Mouse (Mus musculus): ENCODE measurements around the gene Fam131c. TPM values are rescaled to one million over a fixed set of nuclear protein-coding genes. Genes with fewer than 3 reads are reported as not detected.

Fam131c gene
- polyA plus RNA-seq, 1 experiment from 2014 or later, result 2.0 TPM

- no peaks in the 10 kb centered on the region for H3K36me3 ChIP-seq
- WGBS, result 61% methylated on average over 27 of the region's 27 CpGs
- H3K4me3 ChIP-seq (replicated peaks), result no peak overlapping the region
- H3K27ac ChIP-seq, result no peak overlapping the region
- no peak for ATAC-seq
- no peak overlapping the region; the same call in 1 of the 2 replicates for H3K9ac ChIP-seq
- H3K4me1 ChIP-seq (replicated peaks), result peaks cover 27% of the 10 kb centered on the region
- H3K9me3 ChIP-seq, result no peaks in the 10 kb centered on the region
- no peaks in the 10 kb centered on the region for H3K27me3 ChIP-seq (replicated peaks)
- H3K4me2 ChIP-seq (replicated peaks), result no peak overlapping the region
Observed at GRCm38 (mm10) chr4:141419398-141420191, 51.6 kb downstream of the Fam131c start.

- Histone ChIP-seq H3K27me3 (replicated peaks) (no peaks in the 10 kb centered on the region), H3K36me3 (no peaks in the 10 kb centered on the region), H3K4me1 (replicated peaks) (peaks cover 33% of the 10 kb centered on the region), H3K9ac (peak within 1 kb of the TSS; percentile 26; the same call in 1 of the 2 replicates), H3K4me2 (replicated peaks) (peak within 1 kb of the TSS; percentile 49), H3K9me3 (no peaks in the 10 kb centered on the region), H3K27ac (peak within 1 kb of the TSS; percentile 77), H3K4me3 (replicated peaks) (peak within 1 kb of the TSS; percentile 19; the same call in 1 of the 2 replicates)
- no peak for ATAC-seq
- 54% methylated on average over 9 of the region's 9 CpGs for WGBS
Observed at GRCm38 (mm10) chr4:141420192-141420829, 52.3 kb downstream of the Fam131c start, which contains the start of gene Hspb7. Gene Hspb7, plus strand, starts transcription at chr4:141420779.

- WGBS, result 39% methylated on average over 9 of the region's 9 CpGs
- peak overlapping the region; percentile 77 for H3K27ac ChIP-seq
- peak; percentile 76 for ATAC-seq
Observed at GRCm38 (mm10) chr4:141420886-141421285, 52.9 kb downstream of the Fam131c start.

GRCm38 (mm10) chr4:141421423-141421822 is 53.4 kb downstream of the Fam131c start:
- H3K4me2 ChIP-seq (replicated peaks), result peak overlapping the region; percentile 49
- H3K27ac ChIP-seq, result peak overlapping the region; percentile 77
- 39% methylated on average over 14 of the region's 14 CpGs for WGBS
- H3K4me3 ChIP-seq (replicated peaks), result peak overlapping the region; percentile 19; the same call in 1 of the 2 replicates
- peak overlapping the region; percentile 26; the same call in 1 of the 2 replicates for H3K9ac ChIP-seq
- H3K27me3 ChIP-seq (replicated peaks), result no peaks in the 10 kb centered on the region
- ATAC-seq, result peak; percentile 46
- no peaks in the 10 kb centered on the region for H3K9me3 ChIP-seq
- H3K4me1 ChIP-seq (replicated peaks), result peaks cover 43% of the 10 kb centered on the region
- H3K36me3 ChIP-seq, result no peaks in the 10 kb centered on the region

More at GRCm38 (mm10) chr4:141420886-141421285, 52.9 kb downstream of the Fam131c start:
- Histone ChIP-seq H3K9me3 (no peaks in the 10 kb centered on the region), H3K27me3 (replicated peaks) (no peaks in the 10 kb centered on the region), H3K9ac (no peak overlapping the region), H3K4me1 (replicated peaks) (peaks cover 38% of the 10 kb centered on the region), H3K4me3 (replicated peaks) (no peak overlapping the region), H3K4me2 (replicated peaks) (peak overlapping the region; percentile 49), H3K36me3 (no peaks in the 10 kb centered on the region)

GRCm38 (mm10) chr4:141422841-141423240 is 54.8 kb downstream of the Fam131c start:
- no peak overlapping the region for H3K27ac ChIP-seq
- no peaks in the 10 kb centered on the region for H3K36me3 ChIP-seq
- H3K9me3 ChIP-seq, result no peaks in the 10 kb centered on the region
- H3K9ac ChIP-seq, result no peak overlapping the region
- peaks cover 49% of the 10 kb centered on the region for H3K4me1 ChIP-seq (replicated peaks)
- WGBS, result 76% methylated on average over 5 of the region's 5 CpGs
- peak overlapping the region; percentile 49 for H3K4me2 ChIP-seq (replicated peaks)
- H3K4me3 ChIP-seq (replicated peaks), result no peak overlapping the region
- no peak for ATAC-seq
- H3K27me3 ChIP-seq (replicated peaks), result no peaks in the 10 kb centered on the region

GRCm38 (mm10) chr4:141423288-141423687 is 55.3 kb downstream of the Fam131c start:
- Histone ChIP-seq H3K4me1 (replicated peaks) (peaks cover 49% of the 10 kb centered on the region), H3K36me3 (no peaks in the 10 kb centered on the region), H3K9me3 (no peaks in the 10 kb centered on the region), H3K27me3 (replicated peaks) (no peaks in the 10 kb centered on the region), H3K9ac (no peak overlapping the region), H3K4me2 (replicated peaks) (peak overlapping the region; percentile 49; the same call in 1 of the 2 replicates), H3K27ac (no peak overlapping the region), H3K4me3 (replicated peaks) (no peak overlapping the region)
- WGBS, result 82% methylated on average over 5 of the region's 5 CpGs
- no peak for ATAC-seq

GRCm38 (mm10) chr4:141423691-141424431 is 55.8 kb downstream of the Fam131c start:
- no peak overlapping the region for H3K9ac ChIP-seq
- no peak for ATAC-seq
- H3K4me1 ChIP-seq (replicated peaks), result peaks cover 49% of the 10 kb centered on the region
- 88% methylated on average over 13 of the region's 13 CpGs for WGBS
- no peaks in the 10 kb centered on the region for H3K9me3 ChIP-seq
- H3K27me3 ChIP-seq (replicated peaks), result no peaks in the 10 kb centered on the region
- H3K4me3 ChIP-seq (replicated peaks), result no peak overlapping the region
- H3K36me3 ChIP-seq, result no peaks in the 10 kb centered on the region
- H3K27ac ChIP-seq, result no peak overlapping the region
- no peak overlapping the region for H3K4me2 ChIP-seq (replicated peaks)

- Histone ChIP-seq H3K27ac (peak overlapping the region; percentile 22), H3K27me3 (replicated peaks) (no peaks in the 10 kb centered on the region), H3K4me1 (replicated peaks) (peaks cover 35% of the 10 kb centered on the region), H3K4me2 (replicated peaks) (peak overlapping the region; percentile 76), H3K9me3 (no peaks in the 10 kb centered on the region), H3K4me3 (replicated peaks) (peak overlapping the region; percentile 41), H3K36me3 (no peaks in the 10 kb centered on the region), H3K9ac (peak overlapping the region; percentile 50)
- 4% methylated on average over 36 of the region's 36 CpGs for WGBS
- peak; percentile 67 for ATAC-seq
Observed at GRCm38 (mm10) chr4:141425484-141426479, 57.8 kb downstream of the Fam131c start.

- WGBS, result 67% methylated on average over 10 of the region's 10 CpGs
- Histone ChIP-seq H3K4me1 (replicated peaks) (peaks cover 22% of the 10 kb centered on the region; the same call in 1 of the 2 replicates), H3K4me2 (replicated peaks) (0 out of 2 replicates have a peak overlapping the region, but pooled peaks have one; percentile 76), H3K27ac (peak overlapping the region; percentile 17; the same call in 1 of the 2 replicates), H3K9me3 (no peaks in the 10 kb centered on the region), H3K9ac (no peak overlapping the region), H3K27me3 (replicated peaks) (no peaks in the 10 kb centered on the region), H3K36me3 (no peaks in the 10 kb centered on the region), H3K4me3 (replicated peaks) (no peak overlapping the region)
- no peak for ATAC-seq
Observed at GRCm38 (mm10) chr4:141426796-141427745, 59.1 kb downstream of the Fam131c start.

GRCm38 (mm10) chr4:141427921-141428320 is 59.9 kb downstream of the Fam131c start:
- 87% methylated on average over 13 of the region's 13 CpGs for WGBS
- H3K36me3 ChIP-seq, result no peaks in the 10 kb centered on the region
- no peak for ATAC-seq
- no peak overlapping the region for H3K4me3 ChIP-seq (replicated peaks)
- peaks cover 21% of the 10 kb centered on the region; the same call in 1 of the 2 replicates for H3K4me1 ChIP-seq (replicated peaks)
- no peak overlapping the region for H3K4me2 ChIP-seq (replicated peaks)
- H3K27me3 ChIP-seq (replicated peaks), result no peaks in the 10 kb centered on the region
- H3K9me3 ChIP-seq, result no peaks in the 10 kb centered on the region
- H3K9ac ChIP-seq, result no peak overlapping the region
- no peak overlapping the region for H3K27ac ChIP-seq

Data from intestine, embryonic 15.5 days (tissue).